Mouse (Mus musculus): ENCODE measurements around the gene Myl6b.
"Not testable (repeated sequence)": the region's sequence is repeated elsewhere in the genome, so short reads cannot be mapped to it uniquely, and the experiment has no call there.

Gene Myl6b

DNA sequence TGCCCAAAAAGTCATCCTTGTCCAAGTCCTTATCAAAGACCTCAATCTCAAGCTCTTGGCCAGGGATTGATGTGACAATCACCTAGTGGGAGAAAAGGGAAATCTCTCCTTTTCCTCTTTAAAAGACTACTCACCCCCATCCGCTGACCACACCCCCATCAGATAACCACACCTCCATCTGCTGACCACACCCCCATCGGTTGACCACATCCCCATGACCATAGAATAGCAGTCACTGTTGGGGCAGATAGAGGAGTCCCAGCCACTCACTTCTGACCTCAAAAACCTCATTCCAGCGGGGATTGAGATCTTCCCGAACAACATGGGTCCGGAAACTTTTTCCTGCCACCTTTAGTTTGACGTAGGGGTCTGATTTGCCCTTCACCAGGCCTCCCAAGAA lies 18.2 kb upstream of the Myl6b start:
- no peak for DNase-seq

GRCm38 (mm10) chr10:128516029-128516428 lies 17.5 kb upstream of the Myl6b start:
- no peak for DNase-seq

DNA sequence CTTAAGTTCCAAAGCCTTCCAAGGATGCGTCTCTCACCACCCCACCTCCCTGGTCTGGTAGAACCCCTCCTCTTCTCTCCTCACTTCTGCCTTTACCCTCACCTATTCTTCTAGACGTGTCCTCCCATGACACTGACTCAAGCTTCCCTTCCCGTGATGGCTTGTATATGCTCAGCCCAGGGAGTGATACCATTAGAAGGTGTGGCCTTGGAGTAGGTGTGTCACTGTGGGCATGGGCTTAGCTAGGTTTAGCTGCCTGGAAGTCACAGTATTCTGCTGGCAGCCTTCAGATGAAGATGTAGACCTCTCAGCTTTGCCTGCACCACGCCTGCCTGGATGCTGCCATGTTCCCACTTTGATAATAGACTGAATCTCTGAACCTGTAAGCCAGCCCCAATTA lies 16.6 kb upstream of the Myl6b start:
- DNase-seq = no peak

DNA sequence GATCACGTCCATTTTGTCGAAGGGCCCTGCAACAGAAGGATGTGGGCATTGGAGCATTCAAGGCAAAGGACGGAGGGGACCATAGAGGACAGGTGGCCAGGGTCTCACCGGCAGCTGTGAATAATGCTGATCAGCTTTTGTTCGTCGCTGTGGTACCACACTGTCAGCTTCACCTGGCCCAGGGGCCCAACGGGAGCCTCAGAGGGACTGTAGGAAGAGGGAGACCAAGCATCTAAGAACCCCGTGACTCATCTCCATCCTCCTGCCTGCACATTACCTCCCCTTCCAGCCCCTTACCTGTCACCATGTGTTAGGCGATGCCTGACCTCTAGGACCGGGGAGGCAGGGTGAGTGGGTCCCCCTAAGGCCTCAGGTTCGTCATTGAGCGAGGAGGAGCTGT lies 13.3 kb upstream of the Myl6b start:
- no peak for DNase-seq

DNA sequence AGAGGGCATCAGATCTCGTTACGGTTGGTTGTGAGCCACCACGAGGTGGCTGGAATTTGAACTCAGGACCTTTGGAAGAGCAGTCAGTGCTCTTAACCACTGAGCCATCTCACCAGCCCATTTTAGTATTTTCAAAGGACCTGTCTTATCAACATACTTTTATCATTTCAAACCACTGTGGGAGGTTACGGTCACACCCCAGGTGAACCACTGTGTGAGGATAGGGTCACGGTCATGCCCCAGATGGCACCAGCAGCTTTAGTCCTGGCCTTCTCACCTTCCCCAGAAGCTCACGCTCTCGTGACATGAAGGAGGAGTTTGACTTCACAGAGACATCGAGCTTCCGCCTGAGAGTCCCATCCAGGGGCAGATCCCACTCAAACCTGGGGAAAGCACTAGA lies 12.7 kb upstream of the Myl6b start:
- no peak for DNase-seq

GRCm38 (mm10) chr10:128510301-128510700 lies 11.8 kb upstream of the Myl6b start:
- DNase-seq = no peak

DNA sequence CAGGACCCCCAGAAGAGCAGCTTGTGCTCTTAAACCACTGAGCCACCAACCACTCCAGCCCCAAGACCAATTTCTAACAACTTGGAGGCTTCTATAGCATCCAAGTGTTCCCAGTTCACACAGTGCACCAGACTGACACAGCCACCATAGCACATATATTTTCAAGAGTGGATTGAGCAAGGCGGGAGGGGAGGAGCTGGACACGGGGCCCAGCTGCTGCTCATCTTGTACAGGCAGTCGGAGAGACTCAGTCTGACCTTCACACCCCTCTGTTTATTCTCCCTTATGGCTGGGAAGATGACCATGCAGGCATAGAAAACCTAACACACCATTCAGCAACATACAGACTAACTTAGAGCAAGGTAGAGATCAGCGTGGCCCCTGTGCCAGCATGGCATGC lies 11.3 kb upstream of the Myl6b start:
- no peak for DNase-seq

GRCm38 (mm10) chr10:128509203-128509602 lies 10.7 kb upstream of the Myl6b start:
- no peak for DNase-seq

GRCm38 (mm10) chr10:128508260-128508659 lies 9.8 kb upstream of the Myl6b start:
- no peak for DNase-seq

DNA sequence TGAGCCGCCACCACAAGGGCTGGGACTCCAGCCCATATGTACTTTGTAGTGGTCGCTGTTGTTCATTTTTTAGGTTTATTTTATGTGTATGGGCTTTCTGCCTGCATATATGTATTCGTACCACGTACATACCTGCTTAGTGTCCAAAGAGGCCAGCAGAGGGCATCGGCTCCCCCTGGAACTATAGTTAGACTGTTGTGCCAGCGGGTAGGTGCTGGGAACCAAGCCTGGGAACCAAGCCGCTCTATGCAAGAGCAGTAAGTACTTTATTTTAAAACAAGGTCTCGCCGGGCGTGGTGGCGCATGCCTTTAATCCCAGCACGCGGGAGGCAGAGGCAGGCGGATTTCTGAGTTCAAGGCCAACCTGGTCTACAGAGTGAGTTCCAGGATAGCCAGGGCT lies 7.5 kb upstream of the Myl6b start:
- no peak for DNase-seq

- not testable (repeated sequence) for DNase-seq
Measured at GRCm38 (mm10) chr10:128505371-128505667, 6.8 kb upstream of the Myl6b start.

DNA sequence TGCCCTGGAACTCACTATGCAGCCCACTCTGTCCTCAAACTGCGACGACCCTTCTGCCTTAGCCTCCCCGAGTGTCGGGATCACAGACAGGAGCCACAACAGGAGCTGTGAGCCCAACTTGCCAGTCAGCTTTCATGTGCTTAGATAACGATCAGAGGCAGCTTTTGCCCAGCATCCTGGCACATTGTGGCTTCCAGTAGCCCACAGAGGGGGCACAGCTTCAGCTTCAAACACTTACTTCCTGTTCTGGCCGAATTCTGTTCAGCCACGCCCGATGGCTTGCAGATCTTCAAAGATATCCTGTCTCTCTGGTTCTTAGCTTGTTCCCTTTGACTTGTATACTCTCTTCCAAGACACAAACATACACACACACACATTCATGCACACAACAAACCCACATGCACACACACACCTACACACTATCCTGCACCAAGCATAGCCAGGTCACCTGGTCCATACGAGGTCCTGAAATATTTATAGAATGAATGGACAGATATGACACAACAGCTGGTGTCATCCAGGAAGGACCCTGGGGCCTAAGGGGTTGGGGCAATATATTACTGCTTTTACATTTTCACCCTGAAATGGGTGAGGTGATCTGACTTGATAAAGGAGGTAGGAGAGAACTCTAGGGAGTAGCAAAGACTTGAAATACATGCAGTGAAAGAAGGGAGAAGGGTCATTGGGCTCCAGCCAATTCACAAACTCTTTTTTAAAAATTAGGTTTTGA lies 6.3 kb upstream of the Myl6b start:
- DNase-seq = no peak

DNA sequence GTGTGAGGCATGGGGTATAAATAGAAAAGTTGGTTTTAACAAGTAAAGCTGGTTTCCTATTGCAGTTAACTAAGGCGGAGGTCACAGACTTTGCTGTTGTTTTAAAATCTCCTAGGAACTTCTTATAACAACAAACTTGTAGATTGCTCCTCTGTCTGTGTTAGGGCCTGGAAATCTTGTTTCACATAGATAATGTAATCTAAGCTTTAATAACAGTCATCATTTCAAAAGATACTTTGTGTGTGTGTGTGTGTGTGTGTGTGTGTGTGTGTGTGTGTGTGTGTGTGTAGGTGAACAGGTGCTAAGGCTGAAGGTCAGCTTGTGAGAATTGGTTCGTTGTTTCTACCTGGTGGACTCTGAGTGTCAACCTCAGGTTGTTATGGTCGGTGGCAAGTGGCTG lies 5.5 kb upstream of the Myl6b start:
- DNase-seq = no peak

- DNase-seq = no peak
Measured at GRCm38 (mm10) chr10:128503532-128503931, 5.0 kb upstream of the Myl6b start.

GRCm38 (mm10) chr10:128502341-128502740 lies 3.9 kb upstream of the Myl6b start:
- no peak for DNase-seq

- DNase-seq = peak; percentile 65 to 71
Measured at GRCm38 (mm10) chr10:128499116-128499671, 709 bp upstream of the Myl6b start.

- no peak for DNase-seq
Measured at GRCm38 (mm10) chr10:128497134-128497737, 1.2 kb downstream of the Myl6b start.

DNA sequence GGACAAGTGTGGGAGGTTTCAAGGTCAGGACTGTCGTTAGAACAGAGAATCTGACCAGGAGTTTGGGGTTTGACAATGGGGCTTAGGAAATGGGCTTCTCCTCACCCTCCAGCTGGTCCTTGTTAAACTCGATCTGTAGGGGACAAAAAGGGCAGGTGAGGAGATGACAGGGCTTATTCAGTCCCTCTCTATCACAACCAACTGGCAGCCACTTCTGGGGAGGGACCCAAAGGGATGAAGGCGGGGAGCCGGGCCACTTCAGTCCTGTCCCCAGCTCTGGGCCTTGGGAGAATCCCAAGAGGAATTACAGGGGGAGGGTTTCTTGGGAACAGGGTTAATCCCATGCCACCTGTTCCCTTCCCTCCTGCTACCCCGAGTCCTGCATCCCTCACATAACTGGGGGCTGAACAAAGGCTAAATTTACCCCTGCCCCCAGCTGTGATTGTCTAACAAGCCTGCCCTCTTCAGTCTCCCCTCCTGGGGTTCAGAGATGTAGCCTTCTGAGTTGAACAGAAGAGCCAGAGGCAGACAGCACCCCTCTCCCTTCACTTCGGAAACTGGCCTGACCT lies 1.9 kb downstream of the Myl6b start:
- DNase-seq = no peak

- DNase-seq = no peak
Measured at GRCm38 (mm10) chr10:128495903-128496302, 2.6 kb downstream of the Myl6b start.

- no peak for DNase-seq
Measured at GRCm38 (mm10) chr10:128495270-128495669, 3.2 kb downstream of the Myl6b start.

- peak in 1 of 2 experiments; percentile 21 for DNase-seq
Measured at GRCm38 (mm10) chr10:128494667-128495245, 3.7 kb downstream of the Myl6b start.

DNA sequence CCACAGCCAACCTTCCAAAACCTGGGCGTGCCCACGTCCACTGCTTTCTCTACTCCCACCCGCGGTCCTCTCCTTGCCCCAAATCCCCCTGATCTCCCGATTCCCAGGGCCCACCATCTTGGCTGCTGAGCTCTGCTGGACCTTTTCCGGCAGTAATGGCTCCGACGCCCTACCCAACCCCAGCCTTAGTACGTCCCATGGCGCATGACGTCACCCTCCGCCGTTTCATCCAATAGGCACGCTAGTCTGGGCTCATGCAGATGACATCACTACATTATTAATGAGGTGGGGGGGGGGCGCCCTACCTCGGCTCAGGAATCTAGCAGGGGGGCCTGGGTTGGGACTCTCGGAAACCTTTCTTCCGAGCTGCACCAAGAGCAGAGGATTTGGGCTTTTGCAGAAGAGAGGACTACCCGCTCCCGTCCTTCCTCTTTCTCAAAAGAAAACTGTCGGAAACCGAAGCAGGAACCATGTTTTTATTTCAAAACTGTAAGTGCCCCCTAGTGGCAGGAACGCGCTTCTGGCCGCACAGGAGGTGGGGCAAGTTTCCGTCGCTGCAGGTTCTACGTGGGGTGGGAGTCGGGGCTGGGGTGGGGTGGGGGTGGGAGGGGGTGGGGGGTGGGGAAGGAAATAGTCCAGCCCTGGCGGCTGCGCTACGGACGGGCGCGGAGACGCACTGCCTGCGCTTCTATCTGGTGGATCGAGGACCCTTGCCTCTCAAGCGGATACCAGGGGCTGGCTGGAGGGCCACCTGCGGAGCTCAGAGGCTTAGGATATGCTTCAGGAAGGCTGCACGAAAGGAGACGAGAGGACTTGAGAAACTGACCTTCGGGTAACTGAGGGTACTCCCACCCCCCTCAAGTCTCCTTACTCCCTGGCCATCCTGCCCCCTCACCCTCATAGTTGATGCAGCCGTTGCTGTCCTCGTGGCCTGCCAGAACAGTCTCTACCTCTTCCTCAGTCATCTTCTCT lies 4.5 kb downstream of the Myl6b start, which contains the start of gene Myl6:
Gene Myl6, minus strand, starts transcription at position 451 of the 972 bp plus-strand sequence.
- DNase-seq = peak; percentile 98 to 99

GRCm38 (mm10) chr10:128493319-128493694 lies 5.2 kb downstream of the Myl6b start:
- no peak for DNase-seq

All from cerebellum, postnatal 36 days (tissue).